Mouse (Mus musculus) right cerebral cortex, postnatal 36 days (tissue): ENCODE measurements around the gene Synpr.
A peak's percentile ranks its signal among the peaks of the same experiment; 100 is the strongest.

ENCODE experiments used
- DNase-seq, 2 experiments: peaks; one replicate each; pipeline ENCODE4 v3.0.0; 2022; ENCODE audit warnings: low spot score in 2 of 2, mixed read lengths in 1 of 2

The Synpr gene

DNA sequence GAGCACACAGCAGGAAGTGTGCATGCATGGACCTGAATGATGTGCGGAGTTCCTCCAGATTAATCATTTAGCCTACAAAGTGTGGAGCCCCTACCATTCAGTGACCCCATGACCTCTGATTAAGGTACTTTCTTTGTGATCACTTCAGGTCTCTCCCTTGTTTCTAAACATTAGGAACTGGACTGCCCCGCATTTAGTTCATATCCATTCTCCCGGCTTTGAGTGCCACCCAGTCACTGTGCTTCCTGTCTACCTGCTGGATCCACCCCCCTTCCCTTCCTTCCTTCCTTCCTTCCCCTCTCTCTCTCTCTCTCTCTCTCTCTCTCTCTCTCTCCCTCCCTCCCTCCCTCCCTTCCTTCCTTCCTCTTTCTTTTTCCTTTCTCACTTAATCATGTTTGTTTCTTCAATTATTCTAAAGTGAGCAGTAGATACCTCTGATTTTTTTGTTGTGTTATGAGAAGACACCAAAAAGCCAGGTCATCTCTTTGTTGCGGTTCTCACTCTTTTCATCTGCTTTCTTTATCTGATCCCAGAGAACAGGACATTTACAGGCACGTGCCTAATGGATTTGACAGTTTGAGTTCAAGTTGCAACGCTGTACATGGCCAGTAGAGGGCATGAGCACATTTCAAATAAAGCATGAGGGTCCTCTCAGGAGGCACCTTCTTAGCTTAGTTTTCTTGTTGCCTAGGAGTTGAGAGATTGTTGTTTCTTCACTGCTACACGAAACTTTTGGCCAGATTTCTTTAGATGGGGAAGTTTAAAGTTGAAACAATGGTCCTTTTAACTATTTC lies 71.2 kb downstream of the Synpr start:
- DNase-seq = peak; percentile 24 to 45

DNA sequence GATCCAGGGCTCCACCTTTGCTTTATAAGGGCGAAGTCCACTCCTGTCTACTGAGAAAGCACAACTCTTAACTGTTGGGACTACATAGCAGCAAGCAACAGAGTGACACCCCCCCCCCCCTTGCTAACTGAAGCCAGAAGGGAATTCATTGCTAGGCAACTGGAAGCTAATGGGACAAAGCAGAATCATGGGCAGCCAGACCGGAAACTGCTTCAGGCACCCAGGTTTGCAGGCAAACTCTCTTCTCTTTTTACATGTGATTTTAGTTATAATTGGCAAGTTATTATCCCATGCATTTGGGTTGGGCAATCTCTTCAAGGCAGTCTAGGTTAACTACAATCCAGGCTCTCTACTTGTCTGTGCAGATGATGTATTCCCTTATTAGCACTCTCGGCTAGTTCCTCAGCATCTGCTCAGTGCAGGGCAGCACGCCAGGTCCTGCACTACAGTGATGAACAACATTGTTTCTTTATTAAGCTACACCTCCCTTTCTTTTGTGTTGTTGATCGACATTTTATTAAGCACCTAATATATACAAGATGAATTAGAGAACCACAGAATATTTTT lies 72.6 kb downstream of the Synpr start:
- DNase-seq = no peak

DNA sequence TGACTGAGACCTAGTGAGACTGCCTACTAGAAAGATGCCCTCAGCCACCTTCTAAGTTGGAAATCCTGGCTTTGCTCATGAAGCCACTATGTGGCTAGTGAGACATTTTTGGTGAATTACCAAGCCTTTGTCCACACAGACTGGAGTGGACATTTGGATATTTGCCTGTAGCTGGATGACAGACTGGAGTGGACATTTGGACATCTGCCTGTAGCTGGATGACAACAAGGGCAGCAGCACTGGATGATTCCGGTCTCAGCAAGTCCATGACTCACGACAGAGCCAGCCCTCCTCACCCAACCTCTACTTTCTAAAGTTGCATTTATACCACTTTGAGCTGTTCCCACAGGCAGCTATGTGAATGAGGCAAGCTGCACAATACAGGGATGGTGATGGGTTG lies 73.5 kb downstream of the Synpr start:
- DNase-seq = no peak

DNA sequence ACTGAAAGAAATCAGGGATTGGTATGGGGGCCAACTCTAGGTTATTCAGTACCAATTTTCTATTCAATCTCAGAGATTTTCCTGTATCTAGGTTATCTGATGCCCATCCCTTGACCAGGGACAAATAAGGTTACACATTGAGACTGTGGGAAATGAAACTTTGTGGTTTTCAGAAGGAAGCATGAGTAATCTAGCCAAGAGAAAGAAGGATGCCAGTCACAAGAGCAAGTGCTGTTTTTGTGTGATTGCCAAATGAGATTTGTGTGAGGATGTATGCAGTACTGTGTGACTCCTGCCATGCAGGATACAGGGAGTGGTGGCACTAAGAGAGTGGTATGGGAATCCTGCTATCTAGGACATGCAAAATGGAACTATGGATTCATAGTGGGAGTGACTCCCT lies 76.6 kb downstream of the Synpr start:
- no peak for DNase-seq

DNA sequence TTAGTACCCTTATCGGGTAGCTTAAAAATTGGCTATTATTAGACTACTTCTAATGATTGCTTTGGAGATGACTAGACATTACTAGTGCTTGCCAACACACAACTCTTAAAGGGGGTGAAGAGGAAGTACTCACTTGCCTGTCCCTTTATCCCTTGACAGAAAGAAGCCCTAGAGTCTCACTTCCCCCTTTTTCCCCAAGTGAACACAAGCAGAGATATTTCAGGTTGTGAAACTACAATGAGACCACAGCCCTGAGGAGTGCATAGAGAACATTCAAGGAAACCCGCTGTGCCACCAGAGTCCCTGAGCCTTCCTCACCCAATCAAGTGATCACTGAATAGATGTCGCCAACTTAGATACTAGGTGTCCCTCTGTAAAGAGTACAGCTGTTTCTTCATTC lies 77.1 kb downstream of the Synpr start:
- no peak for DNase-seq

DNA sequence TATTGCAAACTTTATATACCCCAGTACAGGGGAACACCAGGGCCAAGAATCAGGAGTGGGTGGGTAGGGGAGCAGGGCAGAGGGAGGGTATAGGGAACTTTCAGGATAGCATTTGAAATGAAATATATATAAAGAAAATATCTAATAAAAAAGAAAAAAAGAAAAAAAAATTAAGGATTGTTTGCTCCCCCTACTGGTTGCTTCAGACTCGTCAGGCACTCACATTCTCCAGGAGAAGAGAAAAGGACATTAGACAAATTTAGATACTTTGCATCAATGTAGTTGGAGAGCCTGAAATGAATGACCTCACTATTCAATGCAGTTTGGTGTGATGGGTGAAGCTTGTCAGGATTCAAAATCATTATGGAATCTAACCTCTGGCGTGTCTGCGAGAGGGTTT lies 83.7 kb downstream of the Synpr start:
- DNase-seq = no peak

DNA sequence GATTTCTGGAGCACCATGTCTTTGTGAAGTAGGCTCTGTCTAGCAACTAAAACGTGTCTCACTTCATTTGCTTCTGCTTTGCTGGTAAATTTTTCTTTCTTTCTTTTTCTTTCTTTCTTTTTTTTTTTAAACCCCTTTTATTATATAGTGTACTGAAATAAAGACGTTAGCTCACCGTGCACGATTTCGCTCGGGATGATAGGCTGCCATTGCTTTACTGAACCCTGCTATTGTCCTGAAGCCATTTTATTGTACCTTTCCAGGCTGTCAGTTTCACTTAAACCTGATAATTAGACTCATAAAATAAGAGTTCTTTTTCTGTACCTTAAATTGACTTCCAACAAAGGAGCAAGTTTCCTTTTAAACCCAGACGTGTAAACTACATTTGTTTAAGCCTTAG lies 104.5 kb downstream of the Synpr start:
- DNase-seq = no peak

DNA sequence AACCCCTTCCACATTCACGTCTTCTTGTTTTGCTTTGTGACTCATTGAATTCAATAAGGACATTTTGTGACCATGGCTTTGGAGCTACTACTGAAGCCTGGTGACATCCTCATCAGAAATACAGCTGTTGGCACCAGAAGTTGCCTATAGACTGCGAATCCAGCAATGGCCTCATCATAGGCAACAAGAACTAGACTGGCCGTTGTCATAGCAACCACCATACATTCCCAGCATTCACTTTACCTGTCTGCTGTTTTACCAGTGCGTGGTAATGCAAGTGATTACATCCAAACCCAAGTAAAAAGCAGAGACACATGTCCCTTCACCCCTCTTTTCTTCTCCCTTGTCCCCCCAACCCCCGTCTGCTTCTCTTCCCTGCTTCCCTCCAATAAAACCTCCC lies 105.4 kb downstream of the Synpr start:
- DNase-seq = no peak

DNA sequence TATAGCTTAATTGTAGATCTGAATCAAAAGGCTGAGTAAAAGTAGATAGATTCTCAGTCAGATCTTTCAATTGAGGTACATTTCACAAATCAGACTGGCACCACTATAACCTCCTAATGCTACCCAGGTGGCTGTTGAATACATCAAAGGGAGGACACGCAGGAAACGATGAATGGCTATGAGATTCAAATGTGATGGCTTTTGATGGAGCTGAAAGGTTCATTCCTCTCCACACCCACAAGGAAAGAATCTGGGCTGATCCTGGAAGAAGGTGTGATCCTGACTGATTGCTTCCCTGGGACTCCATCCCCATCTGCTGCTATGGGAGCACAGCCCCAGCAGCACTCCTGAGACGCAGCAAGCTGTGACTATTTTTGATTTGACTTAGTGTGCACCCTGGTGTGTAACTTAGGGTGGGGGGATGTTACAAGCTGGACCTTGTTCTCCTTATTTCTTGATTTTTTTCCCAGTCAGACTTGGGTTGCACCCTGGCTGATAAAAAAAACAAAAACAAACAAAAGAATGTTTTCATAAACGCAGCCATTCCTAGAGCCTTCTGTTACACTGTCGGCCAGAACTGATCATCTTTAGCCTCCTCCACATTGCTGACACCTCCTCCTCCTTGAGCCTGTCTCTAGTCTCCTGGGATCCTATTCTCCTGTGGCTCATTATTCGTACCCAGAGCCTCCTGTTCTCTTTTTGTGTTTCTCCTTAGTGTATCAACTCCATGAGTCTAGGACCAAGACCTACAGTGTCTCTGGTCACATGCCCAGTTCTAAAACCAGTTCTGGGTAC lies 114.8 kb downstream of the Synpr start:
- DNase-seq = no peak

DNA sequence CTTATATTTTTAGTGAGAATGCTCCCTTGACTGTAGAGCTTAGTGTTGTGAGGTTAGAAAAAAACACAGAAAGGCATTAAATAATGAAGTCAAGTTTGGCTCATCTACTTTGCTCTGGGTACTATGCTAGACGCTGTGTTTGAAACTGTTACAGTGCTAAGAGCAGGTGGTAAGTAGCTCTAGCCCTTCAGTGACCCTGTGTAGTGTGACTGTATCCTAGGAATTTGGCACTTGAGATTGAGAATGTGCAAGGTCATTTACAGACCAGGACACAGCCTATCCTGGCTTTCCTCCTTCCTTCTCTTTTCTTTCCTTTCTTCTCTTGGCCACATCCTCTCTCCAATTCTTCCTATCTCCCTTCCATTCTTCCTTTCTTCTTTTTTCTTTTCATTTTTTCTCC lies 127.1 kb downstream of the Synpr start:
- no peak for DNase-seq

DNA sequence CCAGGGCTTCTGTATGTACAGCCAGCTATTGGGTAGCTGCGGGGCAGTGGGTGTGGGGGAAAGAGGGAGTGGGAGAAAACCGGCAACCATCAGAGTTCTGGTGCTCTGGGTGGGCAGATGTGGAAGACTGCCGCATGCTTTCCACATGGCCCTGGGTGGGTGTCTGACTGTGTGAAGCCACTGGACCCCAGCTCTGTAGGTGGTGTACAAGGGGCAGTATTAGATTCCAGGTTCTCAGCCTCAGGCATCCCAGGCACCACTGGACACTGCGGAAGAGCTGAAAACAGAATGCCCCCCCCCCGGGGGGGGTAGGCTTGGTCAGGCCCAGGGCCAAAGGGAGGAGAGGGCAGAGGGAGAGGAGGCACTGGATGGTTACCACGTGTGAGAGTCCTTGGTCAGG lies 156.1 kb downstream of the Synpr start:
- no peak for DNase-seq

DNA sequence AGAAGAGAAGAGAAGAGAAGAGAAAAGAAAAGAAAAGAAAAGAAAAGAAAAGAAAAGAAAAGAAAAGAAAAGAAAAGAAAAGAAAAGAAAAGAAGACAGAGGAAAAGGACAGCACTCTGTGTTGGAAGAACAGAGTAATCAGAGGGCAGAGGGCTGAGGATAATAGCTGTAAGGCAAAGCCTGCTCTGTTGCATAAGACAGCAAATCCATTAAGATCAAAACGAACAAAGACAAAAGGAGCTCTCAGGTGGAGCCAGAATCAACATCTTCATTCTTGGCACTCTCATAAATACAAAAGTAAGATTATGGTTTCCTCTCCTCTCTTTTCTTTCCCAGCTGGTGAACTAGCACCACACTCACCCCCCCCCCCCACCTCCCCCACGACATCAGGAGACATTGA lies 160.3 kb downstream of the Synpr start:
- DNase-seq = no peak

DNA sequence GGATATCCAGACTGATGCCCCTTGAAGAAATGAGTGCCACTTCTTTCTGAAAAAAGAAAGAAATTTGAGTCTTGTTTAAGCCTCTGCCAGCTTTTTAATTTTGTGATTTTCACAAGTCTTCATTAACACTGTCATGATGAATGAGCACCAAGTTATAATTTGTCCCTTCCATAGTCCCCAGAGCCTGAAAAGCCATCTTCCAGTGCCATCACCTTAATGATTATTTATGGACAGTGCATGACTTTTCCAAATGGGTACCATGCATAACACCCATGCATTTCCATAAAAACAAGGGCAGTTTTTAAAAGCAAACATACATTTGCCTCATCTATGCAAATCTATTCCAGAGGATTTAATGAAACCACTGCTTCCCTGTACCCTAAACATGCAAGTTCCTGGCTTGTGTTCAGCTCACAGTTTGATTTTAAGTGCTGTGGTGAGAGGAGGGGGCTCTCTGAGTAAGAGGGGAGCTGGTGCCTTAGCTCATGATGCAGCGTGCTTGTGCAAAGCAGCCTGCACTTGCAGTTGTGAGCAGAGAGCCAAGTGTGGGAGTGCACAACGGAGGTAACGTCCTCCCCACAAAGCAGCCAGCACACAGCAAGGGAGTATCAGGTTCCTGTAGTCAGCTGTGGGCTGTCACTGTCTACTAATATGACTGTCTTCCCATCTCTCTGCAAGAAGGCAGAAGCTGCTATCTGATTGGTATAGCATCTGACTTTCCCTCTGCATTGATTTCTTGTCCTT lies 169.1 kb downstream of the Synpr start:
- DNase-seq = peak; percentile 4 to 14

DNA sequence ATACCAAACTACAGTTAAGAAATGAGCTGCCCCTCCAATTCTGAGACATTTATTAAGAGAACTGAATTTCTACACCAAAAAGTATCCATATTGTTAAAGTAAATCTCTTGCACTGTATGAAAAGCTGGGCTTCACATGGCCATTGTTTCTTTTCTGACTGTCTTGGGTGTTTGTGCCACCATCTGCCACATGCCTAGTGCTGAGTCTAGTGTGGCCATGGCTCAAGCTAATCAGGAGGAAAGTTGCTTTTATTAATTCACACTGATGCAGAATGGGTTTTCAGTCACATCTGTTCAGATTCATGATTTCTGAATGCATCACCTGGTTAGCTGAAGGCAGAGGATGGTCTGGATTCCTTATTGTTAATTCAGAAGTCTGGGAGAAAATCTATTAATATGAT lies 170.4 kb downstream of the Synpr start:
- no peak for DNase-seq

DNA sequence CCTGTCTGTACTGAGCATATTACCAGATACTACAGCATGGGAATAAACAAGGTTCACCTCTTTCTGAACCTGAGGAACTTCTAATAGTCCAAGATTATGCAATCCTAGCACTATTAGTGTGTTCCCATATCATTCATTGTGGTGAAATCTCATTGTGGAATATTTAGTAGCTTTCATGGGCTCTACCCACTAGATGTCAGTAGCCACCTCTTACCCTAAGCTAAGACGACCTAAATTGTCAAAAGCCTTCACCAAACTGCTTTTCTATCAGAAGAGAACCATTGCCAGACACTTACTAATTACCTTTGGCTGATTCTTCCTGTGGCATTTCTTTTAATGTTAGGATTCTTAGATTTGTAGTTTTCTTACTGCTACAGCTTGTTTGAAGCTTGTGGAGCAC lies 174.8 kb downstream of the Synpr start:
- DNase-seq = no peak

DNA sequence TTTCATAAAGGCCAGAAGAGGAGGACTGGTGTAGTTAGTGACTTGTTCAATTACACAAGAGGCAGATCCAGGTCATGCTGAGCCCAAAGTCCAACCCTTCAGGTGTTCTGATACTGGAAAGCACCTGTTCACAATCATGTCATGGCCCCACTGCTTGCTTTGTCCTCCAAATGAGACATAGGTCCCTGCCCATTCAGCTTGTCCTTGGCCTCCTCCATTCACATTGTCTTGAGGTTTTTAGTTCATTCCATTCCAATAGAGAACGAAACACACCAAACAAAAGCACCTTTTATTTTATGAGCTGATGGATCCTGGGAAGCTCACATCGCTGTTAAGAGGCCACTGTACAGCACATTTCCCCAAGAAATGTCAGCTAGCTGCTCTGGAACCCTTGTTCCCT lies 184.6 kb downstream of the Synpr start:
- no peak for DNase-seq

DNA sequence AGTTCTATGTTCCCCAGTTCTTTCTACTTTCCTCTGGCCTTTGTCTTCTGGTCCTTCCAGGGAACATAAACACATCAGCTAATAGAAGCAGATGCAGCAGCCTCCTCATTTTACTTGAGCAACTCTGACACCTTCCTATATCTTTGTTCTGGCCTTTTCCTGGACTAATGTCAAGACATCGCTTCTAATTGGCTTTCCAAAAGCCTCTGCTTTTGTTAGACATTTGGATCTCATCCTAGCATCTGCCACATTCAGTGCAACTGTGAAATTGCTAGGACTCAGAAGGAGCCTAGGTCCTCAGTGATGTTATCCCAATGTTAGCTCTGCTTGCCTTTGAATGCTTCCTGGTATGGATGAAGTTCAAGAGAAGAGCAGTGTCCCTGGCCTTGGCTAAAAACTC lies 193.2 kb downstream of the Synpr start:
- DNase-seq = no peak

DNA sequence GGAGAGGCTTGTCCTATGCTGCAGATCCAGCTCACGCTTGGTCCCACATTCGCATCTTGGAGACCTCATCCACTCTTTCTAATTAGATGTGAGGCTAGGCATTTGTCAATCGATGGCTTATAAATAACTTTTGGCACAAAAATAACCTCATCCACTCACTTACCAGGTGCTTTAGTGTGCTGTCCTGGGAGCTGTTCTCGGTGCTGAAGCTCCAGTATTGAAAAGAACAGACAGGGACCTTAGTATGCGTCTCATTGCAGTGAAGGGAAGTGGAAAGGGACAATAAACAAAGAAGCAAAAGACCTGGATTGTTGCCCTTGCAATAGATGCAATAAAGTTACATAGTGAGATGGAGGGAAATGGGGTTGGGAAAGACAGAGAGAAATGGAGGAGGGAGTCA lies 220.8 kb downstream of the Synpr start:
- DNase-seq = no peak

DNA sequence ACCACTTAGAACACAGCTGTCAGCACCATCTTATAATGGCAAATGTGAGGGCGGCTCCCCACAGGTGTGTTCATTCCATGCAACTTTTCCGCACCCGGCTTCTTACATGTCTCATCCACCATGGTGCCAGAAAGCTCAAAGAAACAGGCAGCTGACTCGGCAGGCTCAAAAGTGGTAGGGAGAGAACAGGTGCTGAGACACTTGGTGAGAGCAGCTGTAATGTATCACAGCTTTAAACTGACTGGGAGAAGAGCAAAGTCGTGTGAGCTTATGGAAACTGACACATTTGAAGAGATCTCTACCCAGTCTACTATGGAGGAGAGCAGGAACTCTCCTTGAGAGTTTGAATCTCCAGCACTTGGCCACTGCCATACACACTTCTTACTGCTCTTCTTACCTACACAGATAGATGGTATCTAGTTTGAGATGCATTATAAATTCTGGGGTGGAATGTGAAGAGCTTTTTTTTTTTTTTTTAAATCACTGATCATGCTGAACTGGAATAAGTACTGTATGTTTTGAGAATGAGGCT lies 234.1 kb downstream of the Synpr start:
- no peak for DNase-seq

DNA sequence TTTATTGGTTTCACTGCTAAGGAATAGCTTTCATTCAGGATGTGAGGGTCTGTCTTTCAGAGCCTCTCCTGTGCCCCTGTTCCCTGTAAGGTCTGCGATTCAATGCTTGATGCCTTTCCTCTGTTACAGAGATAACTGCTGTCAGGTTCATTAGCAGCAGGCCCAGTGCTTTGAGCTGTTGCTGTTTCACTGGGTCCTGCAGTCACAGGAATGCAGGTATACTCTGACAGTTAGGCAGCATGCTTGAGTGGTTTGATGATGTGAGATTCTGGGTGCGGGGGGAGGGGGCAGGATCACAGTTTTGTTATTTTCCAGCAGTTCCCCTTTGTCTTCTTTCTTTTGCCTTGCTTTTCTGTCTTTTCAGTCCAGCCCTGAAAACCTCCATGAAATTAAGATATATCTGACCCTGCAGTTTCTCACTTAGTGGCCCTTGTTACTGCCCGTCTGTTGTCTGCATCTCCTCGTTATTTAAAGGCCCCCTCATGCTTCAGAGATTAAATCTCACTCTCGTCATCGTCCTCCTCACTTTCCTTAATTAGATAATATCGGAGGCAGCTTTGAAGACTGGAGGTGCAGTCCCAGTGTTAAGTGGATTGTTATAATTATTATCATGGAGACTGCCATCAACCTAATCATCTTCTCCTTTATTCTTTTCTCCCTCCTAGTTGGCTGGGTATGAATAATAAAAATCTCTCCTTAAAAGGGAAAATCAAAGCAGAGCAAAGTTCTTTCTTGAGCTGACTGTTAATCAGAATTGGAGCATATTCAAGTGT lies 234.8 kb downstream of the Synpr start:
- DNase-seq = no peak

DNA sequence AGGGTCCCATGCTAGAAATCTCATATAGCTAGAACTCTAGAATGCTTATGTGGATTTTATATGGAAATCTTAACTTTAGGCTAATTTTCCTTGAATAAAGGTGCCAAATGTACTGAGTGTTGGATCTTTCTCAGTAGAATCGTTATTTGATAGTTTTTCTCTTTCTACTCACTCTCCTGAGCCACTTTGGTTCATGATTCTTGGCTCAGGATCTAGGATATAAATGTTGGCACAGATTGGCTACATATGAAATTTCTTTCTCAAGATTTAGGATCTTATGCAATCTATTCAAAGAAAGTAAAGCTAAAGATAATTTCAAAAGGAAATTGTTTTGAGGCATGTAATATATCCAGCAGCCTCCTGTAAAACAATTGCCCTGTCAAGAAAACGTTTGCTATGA lies 263.2 kb downstream of the Synpr start:
- no peak for DNase-seq
